Mouse (Mus musculus) v-Abl transformed pro-B cells (cell line): ENCODE measurements at regions not wholly inside any gene's neighbourhood (a gene's known extent, or its start where the extent isn't known, plus 50 kb on each side); places are given as distances from the start of the nearest gene placed in this dataset.

Experiments
- in situ Hi-C, 2 experiments: fragments of 400-800 bp; cut with MboI; formaldehyde crosslinking; loops; one replicate each; pipeline ENCODE4 v1.15.1; 2025; ENCODE audit not compliant: unreplicated experiment in 2 of 2

GRCm38 (mm10) chr10:37194798-37195453 is 56.2 kb upstream of the Marcks start:
- in situ Hi-C loops: loop anchor here (5.0 kb wide), 1 partner anchor 58 kb away; the partner anchor contains the start of gene Marcks (in 2 of the 2)

- in situ Hi-C loops: loop anchor here (5.0 kb wide), 1 partner anchor 57 kb away; the partner anchor contains the start of gene Marcks (in 2 of the 2)
Measured at GRCm38 (mm10) chr10:37194131-37194797, 55.5 kb upstream of the Marcks start.

- in situ Hi-C loops: loop anchor here (5.0 kb wide), 1 partner anchor 55 kb away; the partner anchor contains the start of gene Marcks (in 2 of the 2)
Measured at GRCm38 (mm10) chr10:37192661-37193060, 53.9 kb upstream of the Marcks start.

- in situ Hi-C loops: loop anchor here (5.0 kb wide), 1 partner anchor 53 kb away; the partner anchor contains the start of gene Marcks (in 2 of the 2)
Measured at GRCm38 (mm10) chr10:37190092-37190491, 51.4 kb upstream of the Marcks start.
